Mouse (Mus musculus): Measurements from ENCODE around the gene Cep55. TPM values are rescaled to one million over a fixed set of nuclear protein-coding genes. Genes with fewer than 3 reads are reported as not detected.

The Cep55 gene
- polyA plus RNA-seq (2012; ENCODE audit: insufficient read depth, insufficient read length, missing spikeins) = 21.0 and 23.2 TPM in 2 replicates

DNA sequence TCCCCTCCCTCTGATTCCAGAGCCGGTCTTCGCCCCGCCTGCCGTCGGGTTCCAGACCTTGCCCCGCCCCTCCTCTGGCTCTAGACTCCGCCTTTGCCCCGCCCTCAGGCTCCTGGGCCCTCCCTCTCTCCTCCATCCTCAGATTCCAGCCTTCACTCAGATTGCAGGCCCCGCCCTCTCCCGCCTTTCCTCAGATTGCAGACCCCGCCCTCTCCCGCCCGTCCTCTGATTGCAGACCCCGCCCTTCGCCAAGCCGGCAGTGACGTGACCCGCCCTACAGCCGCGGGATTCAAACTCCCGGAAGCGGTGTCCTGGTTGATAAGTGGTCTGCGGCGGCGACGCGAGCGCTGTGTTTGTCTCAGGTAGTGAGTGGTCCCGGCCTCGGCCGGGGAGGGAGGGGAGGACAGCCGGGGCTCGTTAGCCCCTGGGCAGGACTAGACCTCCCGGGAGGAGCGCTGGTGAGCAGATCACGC lies at the start of gene Cep55:
TSS of gene Cep55 (plus strand) at position 292 of the 473 bp plus-strand sequence.
- Histone ChIP-seq H3K4me3 (ENCODE audit: insufficient read depth, low read length) (peak within 1 kb of the TSS; percentile 87), H3K27ac (ENCODE audit: insufficient read depth, low read depth, low read length) (no peak within 1 kb of the TSS), H3K4me1 (ENCODE audit: control insufficient read depth, insufficient read depth, low read length) (peaks cover 3% of the 10 kb centered on the region; the same call in 1 of the 2 replicates)
- TF ChIP-seq POLR2A (IDR thresholded peaks at IDR 0.05; ENCODE audit: borderline replicate concordance, low read depth, low read length) (no peak), CTCF (IDR thresholded peaks at IDR 0.05; ENCODE audit: low read depth, low read length) (no peak)

DNA sequence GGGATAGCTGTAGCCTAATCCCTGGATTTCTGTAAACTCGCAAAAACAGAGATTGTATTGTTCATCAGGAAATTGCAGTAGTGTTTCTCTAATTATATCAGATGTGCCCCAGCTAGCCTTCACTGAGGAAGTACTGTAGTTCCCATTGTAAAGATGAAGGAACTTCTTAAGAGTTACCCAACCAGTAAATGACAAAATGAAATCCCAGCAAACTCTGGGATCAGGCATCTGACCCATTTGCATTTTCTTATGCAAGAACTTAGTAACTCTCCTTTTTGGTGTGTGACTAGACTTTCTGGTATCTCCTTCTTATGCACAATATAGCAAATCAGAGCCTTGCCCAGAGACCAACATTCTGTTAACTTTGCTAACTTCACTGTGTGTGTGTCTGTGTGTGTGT lies 43.4 kb upstream of the Cep55 start:
- H3K27ac ChIP-seq (ENCODE audit: insufficient read depth, low read depth, low read length) = peak overlapping the region; percentile 96
- no peak overlapping the region for H3K4me3 ChIP-seq (ENCODE audit: insufficient read depth, low read length)
- H3K4me1 ChIP-seq (ENCODE audit: control insufficient read depth, insufficient read depth, low read length) = peaks cover 46% of the 10 kb centered on the region
- TF ChIP-seq CTCF (IDR thresholded peaks at IDR 0.05; ENCODE audit: low read depth, low read length) (no peak), POLR2A (IDR thresholded peaks at IDR 0.05; ENCODE audit: borderline replicate concordance, low read depth, low read length) (no peak)

DNA sequence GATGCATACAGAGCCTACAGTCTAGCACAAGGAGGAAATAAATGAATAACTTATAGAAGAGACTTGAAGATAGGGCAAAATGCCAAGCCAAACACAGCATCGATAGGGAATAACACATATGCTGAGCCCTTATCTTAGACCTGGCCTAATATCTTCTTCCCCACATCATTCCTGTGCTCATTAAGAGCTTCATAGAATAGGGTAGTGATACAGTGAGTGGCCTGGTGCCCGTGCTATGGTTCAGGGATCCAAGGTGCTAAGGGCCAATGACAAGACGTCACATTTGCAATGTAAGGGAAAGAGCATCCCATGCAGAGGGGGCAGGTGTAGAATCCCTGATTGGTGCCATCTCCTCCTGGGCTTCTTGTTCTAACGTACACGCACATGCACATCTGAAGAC lies 40.4 kb upstream of the Cep55 start:
- no peak for TF ChIP-seq CTCF (IDR thresholded peaks at IDR 0.05; ENCODE audit: low read depth, low read length)
- TF ChIP-seq POLR2A (IDR thresholded peaks at IDR 0.05; ENCODE audit: borderline replicate concordance, low read depth, low read length) = no peak
- H3K4me1 ChIP-seq (ENCODE audit: control insufficient read depth, insufficient read depth, low read length) = peaks cover 55% of the 10 kb centered on the region
- no peak overlapping the region for H3K4me3 ChIP-seq (ENCODE audit: insufficient read depth, low read length)
- no peak overlapping the region for H3K27ac ChIP-seq (ENCODE audit: insufficient read depth, low read depth, low read length)

DNA sequence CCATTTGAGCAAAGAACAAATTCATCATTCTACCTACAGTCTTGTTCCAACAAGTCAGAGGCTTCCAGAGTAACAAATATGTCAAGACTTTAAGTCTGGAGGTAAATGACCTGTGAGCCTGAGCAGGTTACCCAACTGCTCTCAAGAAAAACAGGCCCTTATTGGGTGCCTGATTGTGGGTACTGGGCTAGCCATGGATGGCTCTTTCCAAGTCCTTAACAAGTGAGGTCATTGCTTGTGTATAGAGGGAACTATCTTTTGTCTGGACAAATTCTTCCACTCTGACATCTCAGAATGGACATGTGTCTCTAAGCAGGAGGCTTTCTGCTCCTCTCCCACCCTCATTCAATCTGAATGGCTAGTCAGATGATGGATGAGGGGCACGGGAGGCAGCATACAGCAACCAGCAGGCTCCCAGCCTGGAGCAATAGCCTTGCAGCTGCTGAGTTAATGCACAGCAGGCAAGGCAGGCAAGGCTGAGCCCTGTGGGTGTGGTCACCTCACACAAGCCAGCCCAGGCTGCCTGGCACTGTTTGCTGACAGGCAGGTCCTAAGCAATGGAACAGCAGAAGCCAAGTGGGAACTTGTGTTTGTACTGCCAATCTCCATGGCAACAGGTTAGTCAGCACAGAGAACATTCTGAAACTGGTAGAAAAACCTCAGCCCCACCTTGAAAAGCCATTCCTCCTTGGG lies 39.5 kb upstream of the Cep55 start:
- Histone ChIP-seq H3K4me1 (ENCODE audit: control insufficient read depth, insufficient read depth, low read length) (peaks cover 57% of the 10 kb centered on the region), H3K4me3 (ENCODE audit: insufficient read depth, low read length) (no peak overlapping the region), H3K27ac (ENCODE audit: insufficient read depth, low read depth, low read length) (peak overlapping the region; percentile 82)
- TF ChIP-seq CTCF (IDR thresholded peaks at IDR 0.05; ENCODE audit: low read depth, low read length) (no peak), POLR2A (IDR thresholded peaks at IDR 0.05; ENCODE audit: borderline replicate concordance, low read depth, low read length) (no peak)

DNA sequence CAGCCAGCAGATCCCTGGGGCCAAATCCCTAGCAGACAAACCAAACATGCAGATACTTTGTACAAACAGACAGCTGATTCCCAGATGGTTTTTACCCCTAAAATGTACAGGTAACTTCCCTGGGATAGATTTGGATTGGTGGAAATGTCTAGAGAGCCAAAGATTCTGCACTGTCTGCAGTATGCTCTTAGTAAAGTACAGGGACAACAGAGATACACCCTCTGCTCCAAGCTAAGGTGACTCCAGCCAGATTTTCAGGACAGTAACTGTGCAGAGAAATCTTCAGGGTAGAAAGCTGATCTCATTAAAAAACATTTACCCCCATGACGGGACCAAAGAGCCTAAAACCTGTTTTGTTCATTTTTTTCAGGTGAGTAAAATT lies 38.9 kb upstream of the Cep55 start:
- TF ChIP-seq POLR2A (IDR thresholded peaks at IDR 0.05; ENCODE audit: borderline replicate concordance, low read depth, low read length) = no peak
- no peak for TF ChIP-seq CTCF (IDR thresholded peaks at IDR 0.05; ENCODE audit: low read depth, low read length)
- H3K4me3 ChIP-seq (ENCODE audit: insufficient read depth, low read length) = no peak overlapping the region
- peak overlapping the region; percentile 51 for H3K27ac ChIP-seq (ENCODE audit: insufficient read depth, low read depth, low read length)
- H3K4me1 ChIP-seq (ENCODE audit: control insufficient read depth, insufficient read depth, low read length) = peaks cover 59% of the 10 kb centered on the region

DNA sequence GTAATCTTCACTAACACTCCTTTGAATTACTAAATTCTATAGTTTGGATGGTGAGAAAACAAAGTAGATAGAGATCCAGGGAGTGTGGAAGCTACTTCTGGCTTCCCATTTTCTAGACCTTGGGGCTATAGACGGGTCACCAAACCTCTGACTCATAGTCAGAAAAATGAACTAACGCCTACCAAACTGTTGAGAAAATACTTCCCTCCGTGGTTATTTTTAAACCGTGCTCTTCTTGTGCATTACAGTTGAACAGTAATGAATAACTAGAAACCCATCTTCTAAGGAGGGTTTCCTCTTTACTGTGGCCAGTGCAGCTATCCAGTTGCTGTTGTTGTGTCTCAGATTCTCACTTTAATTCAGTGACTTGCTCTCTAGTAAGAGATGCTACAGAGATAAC lies 32.1 kb upstream of the Cep55 start:
- H3K27ac ChIP-seq (ENCODE audit: insufficient read depth, low read depth, low read length) = peak overlapping the region; percentile 95

DNA sequence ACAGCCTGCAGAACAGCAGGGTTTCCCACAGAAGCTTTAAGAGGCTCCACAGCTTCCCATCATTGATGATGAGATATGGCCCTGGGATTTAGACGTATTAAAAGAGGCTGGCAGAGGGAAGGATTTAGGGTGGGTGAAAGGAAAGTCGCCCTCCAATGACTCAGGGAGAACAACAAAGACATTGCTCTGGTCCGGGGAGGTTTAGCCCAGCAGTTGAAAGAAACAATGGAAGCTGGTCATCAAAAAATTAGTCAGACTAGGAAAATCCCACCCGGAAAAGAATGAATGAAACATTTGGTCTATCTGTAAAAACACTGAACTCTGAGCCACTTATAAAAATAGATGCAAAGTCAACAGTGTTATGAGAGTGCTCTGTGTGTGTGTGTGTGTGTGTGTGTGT lies 31.2 kb upstream of the Cep55 start:
- Histone ChIP-seq H3K4me1 (ENCODE audit: control insufficient read depth, insufficient read depth, low read length) (peaks cover 72% of the 10 kb centered on the region), H3K4me3 (ENCODE audit: insufficient read depth, low read length) (no peak overlapping the region), H3K27ac (ENCODE audit: insufficient read depth, low read depth, low read length) (peak overlapping the region; percentile 95)
- TF ChIP-seq CTCF (IDR thresholded peaks at IDR 0.05; ENCODE audit: low read depth, low read length) (no peak), POLR2A (IDR thresholded peaks at IDR 0.05; ENCODE audit: borderline replicate concordance, low read depth, low read length) (no peak)

More for the DNA sequence above, 32.1 kb upstream of the Cep55 start:
- H3K4me1 ChIP-seq (ENCODE audit: control insufficient read depth, insufficient read depth, low read length) = peaks cover 63% of the 10 kb centered on the region
- H3K4me3 ChIP-seq (ENCODE audit: insufficient read depth, low read length) = no peak overlapping the region
- TF ChIP-seq CTCF (IDR thresholded peaks at IDR 0.05; ENCODE audit: low read depth, low read length) (no peak), POLR2A (IDR thresholded peaks at IDR 0.05; ENCODE audit: borderline replicate concordance, low read depth, low read length) (no peak)

DNA sequence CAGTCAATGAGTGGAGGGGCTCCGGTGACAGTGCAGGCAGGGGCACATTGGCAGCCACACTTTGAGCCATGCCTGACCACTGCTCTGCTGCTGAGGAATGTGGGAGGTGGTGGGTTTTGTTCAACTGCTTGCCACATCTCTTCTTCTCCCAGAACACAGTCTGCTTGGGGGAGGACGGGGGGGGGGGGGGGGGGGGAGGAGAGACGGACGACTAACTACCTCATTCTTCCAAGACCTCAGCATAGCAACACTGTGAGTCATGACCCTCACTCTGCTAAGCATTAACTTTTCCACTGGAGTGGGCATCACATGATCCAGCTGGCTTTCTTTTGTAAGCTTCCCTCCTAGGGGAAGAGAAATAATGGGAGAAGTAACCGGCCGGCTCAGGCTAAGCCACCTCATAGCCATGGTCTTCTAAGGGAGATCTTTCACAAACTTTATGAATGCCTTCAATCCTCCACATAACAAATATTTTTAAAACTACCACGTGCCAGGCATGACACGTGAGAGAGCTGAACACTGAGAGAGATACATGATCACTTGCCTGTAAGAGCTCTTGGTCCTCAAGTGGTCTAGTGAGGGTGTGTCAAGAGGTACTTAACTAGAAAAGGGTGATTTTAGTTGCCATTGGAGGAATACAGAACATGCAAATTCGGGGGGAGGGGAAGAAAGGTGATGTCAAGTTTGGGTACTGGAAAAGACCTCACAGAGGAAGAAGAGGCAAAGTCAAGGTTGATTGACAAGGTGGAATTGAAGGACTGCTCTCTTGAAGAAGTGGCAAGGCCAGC lies 29.4 kb upstream of the Cep55 start:
- TF ChIP-seq CTCF (IDR thresholded peaks at IDR 0.05; ENCODE audit: low read depth, low read length) = no peak
- TF ChIP-seq POLR2A (IDR thresholded peaks at IDR 0.05; ENCODE audit: borderline replicate concordance, low read depth, low read length) = no peak
- H3K27ac ChIP-seq (ENCODE audit: insufficient read depth, low read depth, low read length) = peak overlapping the region; percentile 89
- H3K4me3 ChIP-seq (ENCODE audit: insufficient read depth, low read length) = no peak overlapping the region
- H3K4me1 ChIP-seq (ENCODE audit: control insufficient read depth, insufficient read depth, low read length) = peaks cover 75% of the 10 kb centered on the region

DNA sequence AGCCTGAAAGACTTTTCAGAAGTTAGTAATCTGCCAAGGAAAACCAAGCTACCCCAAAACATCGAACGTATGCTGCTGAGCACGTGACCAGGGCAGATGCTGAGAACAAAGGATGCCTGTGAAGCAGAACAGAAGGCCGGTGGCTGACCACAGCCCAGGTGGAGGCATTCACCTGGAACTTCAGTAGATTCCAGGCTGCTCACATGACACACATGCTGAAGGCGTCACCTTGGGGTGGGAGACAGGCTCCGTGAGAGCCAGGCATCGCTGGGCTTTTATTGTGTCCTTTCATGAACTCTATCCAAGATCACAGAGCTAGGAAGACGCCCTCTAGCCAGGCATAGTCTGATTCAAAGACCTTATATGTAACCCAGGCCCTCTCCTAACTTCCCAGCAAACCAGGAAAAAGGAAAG lies 28.6 kb upstream of the Cep55 start:
- Histone ChIP-seq H3K27ac (ENCODE audit: insufficient read depth, low read depth, low read length) (peak overlapping the region; percentile 89), H3K4me3 (ENCODE audit: insufficient read depth, low read length) (no peak overlapping the region), H3K4me1 (ENCODE audit: control insufficient read depth, insufficient read depth, low read length) (peaks cover 76% of the 10 kb centered on the region)
- no peak for TF ChIP-seq CTCF (IDR thresholded peaks at IDR 0.05; ENCODE audit: low read depth, low read length)
- no peak for TF ChIP-seq POLR2A (IDR thresholded peaks at IDR 0.05; ENCODE audit: borderline replicate concordance, low read depth, low read length)

DNA sequence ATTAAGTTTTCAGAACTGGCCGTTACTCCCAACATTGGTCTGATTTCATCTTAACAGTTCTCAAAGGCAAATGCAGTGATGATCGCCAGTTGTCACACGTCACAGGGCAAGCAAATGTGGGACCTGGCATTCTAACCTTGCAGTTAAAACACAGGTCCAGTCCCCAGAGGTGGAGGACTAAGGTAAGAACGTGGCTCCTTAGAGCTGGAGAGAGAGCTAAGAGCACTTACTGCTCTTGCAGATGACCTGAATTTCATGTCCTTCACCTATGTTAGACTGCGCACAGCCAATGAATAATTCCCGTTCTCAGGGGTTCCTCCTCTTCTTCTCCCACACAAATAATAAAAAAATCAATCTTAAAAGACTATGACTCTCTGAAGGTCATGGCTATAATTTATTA lies 27.4 kb upstream of the Cep55 start:
- TF ChIP-seq POLR2A (IDR thresholded peaks at IDR 0.05; ENCODE audit: borderline replicate concordance, low read depth, low read length) (no peak), CTCF (IDR thresholded peaks at IDR 0.05; ENCODE audit: low read depth, low read length) (no peak)
- H3K4me3 ChIP-seq (ENCODE audit: insufficient read depth, low read length) = no peak overlapping the region
- H3K4me1 ChIP-seq (ENCODE audit: control insufficient read depth, insufficient read depth, low read length) = peaks cover 70% of the 10 kb centered on the region
- peak overlapping the region; percentile 89 for H3K27ac ChIP-seq (ENCODE audit: insufficient read depth, low read depth, low read length)
